Mouse (Mus musculus): ENCODE measurements around the gene Foxn3.

The Foxn3 gene

GRCm38 (mm10) chr12:99253562-99253961 lies 309.8 kb downstream of the Foxn3 start:
- DNase-seq (ENCODE audit: low spot score): no peak

- DNase-seq (ENCODE audit: low spot score): no peak
Observed at GRCm38 (mm10) chr12:99248606-99249005, 314.8 kb downstream of the Foxn3 start.

- no peak for DNase-seq (ENCODE audit: low spot score)
Observed at GRCm38 (mm10) chr12:99247939-99248338, 315.4 kb downstream of the Foxn3 start.

- DNase-seq (ENCODE audit: low spot score): no peak
Observed at GRCm38 (mm10) chr12:99246984-99247746, 316.2 kb downstream of the Foxn3 start.

GRCm38 (mm10) chr12:99244673-99245072 lies 318.7 kb downstream of the Foxn3 start:
- DNase-seq (ENCODE audit: low spot score): no peak

- no peak for DNase-seq (ENCODE audit: low spot score)
Observed at GRCm38 (mm10) chr12:99244264-99244663, 319.1 kb downstream of the Foxn3 start.

GRCm38 (mm10) chr12:99243316-99243715 lies 320.1 kb downstream of the Foxn3 start:
- DNase-seq (ENCODE audit: low spot score): no peak

- no peak for DNase-seq (ENCODE audit: low spot score)
Observed at GRCm38 (mm10) chr12:99240185-99240726, 323.1 kb downstream of the Foxn3 start.

GRCm38 (mm10) chr12:99239735-99240134 lies 323.6 kb downstream of the Foxn3 start:
- no peak for DNase-seq (ENCODE audit: low spot score)

GRCm38 (mm10) chr12:99237497-99237896 lies 325.9 kb downstream of the Foxn3 start:
- DNase-seq (ENCODE audit: low spot score): no peak

GRCm38 (mm10) chr12:99234346-99234745 lies 329.0 kb downstream of the Foxn3 start:
- DNase-seq (ENCODE audit: low spot score): no peak

GRCm38 (mm10) chr12:99233386-99233785 lies 330.0 kb downstream of the Foxn3 start:
- DNase-seq (ENCODE audit: low spot score): no peak

- DNase-seq (ENCODE audit: low spot score): no peak
Observed at GRCm38 (mm10) chr12:99232478-99232877, 330.9 kb downstream of the Foxn3 start.

- no peak for DNase-seq (ENCODE audit: low spot score)
Observed at GRCm38 (mm10) chr12:99231321-99231720, 332.1 kb downstream of the Foxn3 start.

GRCm38 (mm10) chr12:99230783-99231048 lies 332.7 kb downstream of the Foxn3 start:
- DNase-seq (ENCODE audit: low spot score): no peak

- DNase-seq (ENCODE audit: low spot score): peak; percentile 73
Observed at GRCm38 (mm10) chr12:99229973-99230782, 333.2 kb downstream of the Foxn3 start.

GRCm38 (mm10) chr12:99227313-99227952 lies 335.9 kb downstream of the Foxn3 start:
- no peak for DNase-seq (ENCODE audit: low spot score)

GRCm38 (mm10) chr12:99224863-99225603 lies 338.3 kb downstream of the Foxn3 start:
- DNase-seq (ENCODE audit: low spot score): no peak

- peak; percentile 37 for DNase-seq (ENCODE audit: low spot score)
Observed at GRCm38 (mm10) chr12:99221087-99221846, 342.1 kb downstream of the Foxn3 start.

- DNase-seq (ENCODE audit: low spot score): peak; percentile 95
Observed at GRCm38 (mm10) chr12:99220333-99220732, 343.0 kb downstream of the Foxn3 start.

- DNase-seq (ENCODE audit: low spot score): no peak
Observed at GRCm38 (mm10) chr12:99219812-99220211, 343.6 kb downstream of the Foxn3 start.

All from embryo, embryonic 10.5 days (tissue).